Mouse (Mus musculus) C2C12 (cell line): ENCODE results near the gene Smim14. TPM values are rescaled to one million over a fixed set of nuclear protein-coding genes. Genes with fewer than 3 reads are reported as not detected.
"Not testable (repeated sequence)": the region's sequence is repeated elsewhere in the genome, so short reads cannot be mapped to it uniquely, and the experiment has no call there.

ENCODE experiments used
- H3K27me3 ChIP-seq: one replicate; pipeline ENCODE4 v1.6.1; 2011; ENCODE audit not compliant: control insufficient read depth, insufficient read depth, insufficient read length
- H3K36me3 ChIP-seq: one replicate; pipeline ENCODE4 v1.6.1; 2011; ENCODE audit not compliant: control insufficient read depth, insufficient read depth
- H3K4me3 ChIP-seq: one replicate; pipeline ENCODE4 v1.5.1; 2011; ENCODE audit warnings: mild to moderate bottlenecking, control low read depth; ENCODE audit not compliant: poor library complexity, insufficient read depth, severe bottlenecking
- H3K79me2 ChIP-seq: one replicate; pipeline ENCODE4 v1.6.1; 2011; ENCODE audit not compliant: control insufficient read depth, insufficient read depth
- H3K79me3 ChIP-seq: one replicate; pipeline ENCODE4 v1.6.1; 2011; ENCODE audit warnings: low read depth, control low read depth
- H3ac ChIP-seq: one replicate; pipeline ENCODE3; 2011; ENCODE audit warnings: low read depth; ENCODE audit not compliant: control insufficient read depth, insufficient read length
- CEBPB ChIP-seq: IDR thresholded peaks from one replicate; pipeline ENCODE4 v1.6.1; 2011; ENCODE audit warnings: low read depth, mild to moderate bottlenecking, control low read depth, moderate library complexity
- CTCF ChIP-seq: IDR thresholded peaks from one replicate; pipeline ENCODE4 v1.5.1; 2011; ENCODE audit not compliant: control insufficient read depth, insufficient read depth, insufficient read length
- FOSL1 ChIP-seq: IDR thresholded peaks from one replicate; pipeline ENCODE4 v1.8.0; 2011; ENCODE audit warnings: mild to moderate bottlenecking, low read length; ENCODE audit not compliant: poor library complexity, insufficient read depth, severe bottlenecking
- MAX ChIP-seq: IDR thresholded peaks from one replicate; pipeline ENCODE4 v1.6.1; 2011; ENCODE audit warnings: mild to moderate bottlenecking, control low read depth
- MYOD1 ChIP-seq: IDR thresholded peaks from one replicate; pipeline ENCODE4 v1.6.1; 2011; ENCODE audit warnings: low read depth; ENCODE audit not compliant: control insufficient read depth, insufficient read length
- MYOG ChIP-seq: IDR thresholded peaks from one replicate; pipeline ENCODE4 v1.6.1; 2011; ENCODE audit not compliant: control insufficient read depth, insufficient read length; ENCODE audit errors: extremely low read depth
- USF1 ChIP-seq: IDR thresholded peaks from one replicate; pipeline ENCODE4 v1.6.1; 2011; ENCODE audit warnings: low read depth, mild to moderate bottlenecking, control low read depth, moderate library complexity
- polyA plus RNA-seq: library from polyadenylated mRNA; unstranded; fragments of >200 nt; fragmentation: generic; extraction: Trizol; gene quantifications from one replicate; pipeline ENCODE4 v1.2.1, GENCODE M21; 2012; ENCODE audit warnings: missing spikeins

The Smim14 gene
- polyA plus RNA-seq, 1 experiment: 63.0 TPM

GRCm38 (mm10) chr5:65541889-65542288 lies 4.9 kb upstream of the Smim14 start:
- TF ChIP-seq CEBPB: no peak
- H3K36me3 ChIP-seq: peaks cover 40% of the 10 kb centered on the region
- peaks cover 98% of the 10 kb centered on the region for H3K79me2 ChIP-seq
- H3K27me3 ChIP-seq: no peaks in the 10 kb centered on the region
- H3K79me3 ChIP-seq: peaks cover 90% of the 10 kb centered on the region
- no peak overlapping the region for H3K4me3 ChIP-seq
- no peak overlapping the region for H3ac ChIP-seq

GRCm38 (mm10) chr5:65539786-65540185 lies 2.8 kb upstream of the Smim14 start:
- H3K79me3 ChIP-seq: peaks cover 72% of the 10 kb centered on the region
- H3K79me2 ChIP-seq: peaks cover 77% of the 10 kb centered on the region
- TF ChIP-seq MAX: no peak
- TF ChIP-seq USF1: no peak
- TF ChIP-seq CTCF: no peak
- no peak for TF ChIP-seq CEBPB
- no peak for TF ChIP-seq FOSL1
- no peak for TF ChIP-seq MYOD1
- TF ChIP-seq MYOG: no peak
- no peaks in the 10 kb centered on the region for H3K27me3 ChIP-seq
- peaks cover 33% of the 10 kb centered on the region for H3K36me3 ChIP-seq
- no peak overlapping the region for H3K4me3 ChIP-seq
- no peak overlapping the region for H3ac ChIP-seq

GRCm38 (mm10) chr5:65538829-65539228 lies 1.8 kb upstream of the Smim14 start:
- H3K79me2 ChIP-seq: peaks cover 68% of the 10 kb centered on the region
- TF ChIP-seq MYOD1 (no peak), MAX (no peak), MYOG (no peak), CTCF (no peak), FOSL1 (no peak), CEBPB (no peak), USF1 (no peak)
- H3ac ChIP-seq: no peak overlapping the region
- H3K27me3 ChIP-seq: no peaks in the 10 kb centered on the region
- peak overlapping the region; percentile 84 for H3K4me3 ChIP-seq
- peaks cover 29% of the 10 kb centered on the region for H3K36me3 ChIP-seq
- H3K79me3 ChIP-seq: peaks cover 65% of the 10 kb centered on the region

GRCm38 (mm10) chr5:65538121-65538520 lies 1.1 kb upstream of the Smim14 start:
- Histone ChIP-seq H3ac (peak overlapping the region; percentile 83), H3K27me3 (no peaks in the 10 kb centered on the region), H3K4me3 (peak overlapping the region; percentile 84), H3K79me2 (peaks cover 61% of the 10 kb centered on the region), H3K36me3 (peaks cover 22% of the 10 kb centered on the region), H3K79me3 (peaks cover 58% of the 10 kb centered on the region)
- TF ChIP-seq MYOD1 (no peak), CTCF (no peak), CEBPB (no peak), MAX (no peak), FOSL1 (no peak), USF1 (no peak), MYOG (no peak)

GRCm38 (mm10) chr5:65537420-65538071 lies 562 bp upstream of the Smim14 start:
- no peak for TF ChIP-seq CTCF
- no peak for TF ChIP-seq USF1
- TF ChIP-seq CEBPB: no peak
- TF ChIP-seq FOSL1: no peak
- TF ChIP-seq MYOG: no peak
- TF ChIP-seq MYOD1: no peak
- TF ChIP-seq MAX: no peak
- Histone ChIP-seq H3K36me3 (peaks cover 17% of the 10 kb centered on the region), H3ac (peak overlapping the region; percentile 83), H3K79me3 (peaks cover 52% of the 10 kb centered on the region), H3K4me3 (peak overlapping the region; percentile 84), H3K79me2 (peaks cover 55% of the 10 kb centered on the region), H3K27me3 (no peaks in the 10 kb centered on the region)

- peaks cover 37% of the 10 kb centered on the region for H3K79me3 ChIP-seq
- H3K4me3 ChIP-seq: peak overlapping the region; percentile 84
- peaks cover 40% of the 10 kb centered on the region for H3K79me2 ChIP-seq
- not testable (repeated sequence) for H3K27me3 ChIP-seq, H3ac ChIP-seq, H3K36me3 ChIP-seq
Measured at GRCm38 (mm10) chr5:65536068-65536465, 917 bp downstream of the Smim14 start.
